Mouse (Mus musculus): ENCODE results near the gene Psmc3.

- TF ChIP-seq ETS1 (conservative IDR thresholded peaks at IDR 0.05; ENCODE audit: low read depth, low read length) (no peak), NRF1 (IDR thresholded peaks at IDR 0.05; ENCODE audit: low read depth, low read length) (no peak), ZKSCAN1 (IDR thresholded peaks at IDR 0.05; ENCODE audit: borderline replicate concordance, low read depth, low read length) (no peak)
Measured at GRCm38 (mm10) chr2:91026491-91026890, 27.3 kb upstream of the Psmc3 start.

Data from CH12.LX (cell line).